Mouse (Mus musculus): Measurements from ENCODE around the gene Kdm4b. TPM values are rescaled to one million over a fixed set of nuclear protein-coding genes. Genes with fewer than 3 reads are reported as not detected.

Gene Kdm4b
- polyA plus RNA-seq, 1 experiment: 86.5 TPM

DNA sequence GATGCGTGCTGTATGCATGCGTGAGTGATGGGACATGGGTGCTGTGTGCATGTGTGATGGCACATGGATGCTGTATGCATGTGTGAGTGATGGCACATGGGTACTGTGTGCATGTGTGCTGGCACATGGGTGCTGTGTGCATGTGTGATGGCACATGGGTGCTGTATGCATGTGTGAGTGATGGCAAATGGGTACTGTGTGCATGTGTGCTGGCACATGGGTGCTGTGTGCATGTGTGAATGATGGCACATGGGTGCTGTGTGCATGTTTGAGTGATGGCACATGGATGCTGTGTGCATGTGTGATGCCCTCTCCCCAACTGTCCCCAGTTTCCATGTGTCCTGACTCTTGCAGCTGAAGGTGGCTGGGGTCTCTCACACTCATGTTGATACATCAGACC, 94.2 kb downstream of the Kdm4b start:
- no peak for DNase-seq (ENCODE audit: low read depth)
- TF ChIP-seq CTCF (IDR thresholded peaks at IDR 0.05; ENCODE audit: borderline replicate concordance, extremely low read depth, insufficient read depth, insufficient read length) (no peak), POLR2A (IDR thresholded peaks at IDR 0.05; ENCODE audit: borderline replicate concordance, extremely low read depth, insufficient read depth, insufficient read length, poor library complexity, severe bottlenecking) (no peak)

DNA sequence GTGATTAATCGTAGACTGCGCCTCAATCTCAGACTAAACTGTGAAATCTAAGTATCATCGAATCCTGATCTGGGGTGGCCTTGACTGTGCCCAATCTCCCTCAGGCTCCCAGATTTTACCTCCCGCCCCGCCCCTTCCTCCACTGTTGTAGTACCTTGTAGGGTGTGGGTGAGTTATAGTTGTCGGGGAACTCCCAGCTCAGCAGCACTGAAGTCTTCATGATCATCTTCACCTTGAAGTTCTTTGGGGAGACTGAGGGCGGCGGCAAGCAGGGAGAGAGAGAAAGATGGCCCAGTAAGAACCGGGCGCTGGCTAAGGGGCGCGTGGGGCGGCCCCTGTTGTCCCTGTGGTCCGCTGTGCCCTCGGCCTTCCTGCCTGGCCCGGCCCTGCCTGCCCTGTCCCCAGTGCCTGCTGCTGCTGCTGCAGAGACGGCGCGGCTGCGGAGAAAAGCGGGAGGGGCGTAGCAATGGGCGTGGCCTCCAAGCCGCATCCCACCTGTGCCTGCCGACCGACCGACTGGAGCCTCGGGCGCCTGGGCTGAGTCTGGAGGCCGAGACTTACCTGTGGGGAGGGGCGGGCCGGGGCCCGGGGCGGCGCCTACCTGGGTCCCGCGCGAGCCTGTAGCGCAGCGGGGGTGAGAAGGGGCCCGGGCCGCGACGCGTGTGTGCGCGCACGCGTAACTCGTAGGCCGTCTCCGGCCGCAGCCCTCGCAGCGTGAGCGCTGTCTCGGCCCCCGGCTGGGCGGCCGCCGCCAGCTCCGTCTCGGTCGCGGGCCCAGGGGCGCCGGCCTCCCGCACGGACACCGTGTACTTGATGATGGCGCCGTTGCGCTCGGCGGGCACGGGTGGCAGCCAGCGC, 99.1 kb downstream of the Kdm4b start:
- DNase-seq (ENCODE audit: low read depth): peak; percentile 62
- TF ChIP-seq CTCF (IDR thresholded peaks at IDR 0.05; ENCODE audit: borderline replicate concordance, extremely low read depth, insufficient read depth, insufficient read length): no peak
- TF ChIP-seq POLR2A (IDR thresholded peaks at IDR 0.05; ENCODE audit: borderline replicate concordance, extremely low read depth, insufficient read depth, insufficient read length, poor library complexity, severe bottlenecking): no peak

DNA sequence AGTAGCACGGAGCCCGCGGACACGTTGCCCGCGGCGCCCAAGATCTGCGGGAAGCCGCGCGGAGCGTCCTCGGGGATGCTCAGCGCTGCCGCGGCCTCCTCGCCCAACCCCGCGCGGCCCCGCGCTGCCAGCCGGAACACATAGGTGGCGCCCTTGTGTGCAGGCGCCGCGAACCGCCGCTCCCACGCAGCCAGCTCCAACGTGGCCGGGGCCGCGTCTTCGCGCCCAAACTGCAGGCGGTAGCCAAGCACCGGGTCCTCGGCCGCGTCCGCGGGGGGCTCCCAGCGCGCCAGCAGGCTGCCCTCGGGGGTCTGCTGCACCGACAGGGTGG, 99.7 kb downstream of the Kdm4b start:
- TF ChIP-seq POLR2A (IDR thresholded peaks at IDR 0.05; ENCODE audit: borderline replicate concordance, extremely low read depth, insufficient read depth, insufficient read length, poor library complexity, severe bottlenecking): no peak
- TF ChIP-seq CTCF (IDR thresholded peaks at IDR 0.05; ENCODE audit: borderline replicate concordance, extremely low read depth, insufficient read depth, insufficient read length): peak; percentile 66
- peak; percentile 81 for DNase-seq (ENCODE audit: low read depth)

DNA sequence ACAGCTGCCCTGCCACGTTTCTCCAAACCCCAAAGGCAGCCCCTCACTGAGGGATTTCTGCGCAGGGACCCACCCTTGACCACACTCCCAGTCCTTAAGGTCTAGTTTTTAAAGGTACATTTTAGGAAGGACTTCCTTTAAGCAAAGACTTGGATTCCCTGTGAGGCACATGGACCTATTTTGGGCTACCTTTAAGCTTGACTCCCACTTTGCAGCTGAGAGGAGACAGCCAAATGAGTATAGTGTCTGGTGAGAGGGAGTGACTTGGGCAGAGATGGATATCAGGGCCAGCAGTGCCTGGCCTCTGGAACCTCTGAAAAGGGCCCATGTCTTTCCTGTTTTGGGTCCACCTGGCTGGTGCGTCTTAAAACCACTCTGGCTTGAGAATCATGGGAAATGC, 100.1 kb downstream of the Kdm4b start:
- DNase-seq (ENCODE audit: low read depth): no peak
- TF ChIP-seq CTCF (IDR thresholded peaks at IDR 0.05; ENCODE audit: borderline replicate concordance, extremely low read depth, insufficient read depth, insufficient read length) (no peak), POLR2A (IDR thresholded peaks at IDR 0.05; ENCODE audit: borderline replicate concordance, extremely low read depth, insufficient read depth, insufficient read length, poor library complexity, severe bottlenecking) (no peak)

DNA sequence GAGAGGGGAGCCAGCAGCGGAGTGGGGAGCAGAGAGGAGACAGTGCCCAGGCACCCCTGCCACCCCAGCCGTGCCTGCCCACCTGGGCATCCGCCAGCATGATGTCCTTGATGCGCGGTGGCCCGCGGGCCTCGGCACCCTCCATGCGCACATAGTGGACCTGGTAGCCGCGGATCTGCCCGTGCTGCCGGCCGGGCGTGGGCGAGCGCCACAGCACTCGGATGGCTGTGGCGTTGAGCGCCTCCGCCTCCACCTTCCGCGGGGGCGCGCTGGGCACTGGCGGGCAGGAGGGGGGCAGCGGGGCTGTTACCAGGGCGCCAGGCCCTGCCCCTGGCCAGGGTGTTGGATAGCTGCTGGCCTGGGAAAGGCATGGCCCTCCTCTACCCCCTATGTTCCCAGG, 102.0 kb downstream of the Kdm4b start:
- TF ChIP-seq CTCF (IDR thresholded peaks at IDR 0.05; ENCODE audit: borderline replicate concordance, extremely low read depth, insufficient read depth, insufficient read length) (no peak), POLR2A (IDR thresholded peaks at IDR 0.05; ENCODE audit: borderline replicate concordance, extremely low read depth, insufficient read depth, insufficient read length, poor library complexity, severe bottlenecking) (no peak)
- DNase-seq (ENCODE audit: low read depth): no peak

DNA sequence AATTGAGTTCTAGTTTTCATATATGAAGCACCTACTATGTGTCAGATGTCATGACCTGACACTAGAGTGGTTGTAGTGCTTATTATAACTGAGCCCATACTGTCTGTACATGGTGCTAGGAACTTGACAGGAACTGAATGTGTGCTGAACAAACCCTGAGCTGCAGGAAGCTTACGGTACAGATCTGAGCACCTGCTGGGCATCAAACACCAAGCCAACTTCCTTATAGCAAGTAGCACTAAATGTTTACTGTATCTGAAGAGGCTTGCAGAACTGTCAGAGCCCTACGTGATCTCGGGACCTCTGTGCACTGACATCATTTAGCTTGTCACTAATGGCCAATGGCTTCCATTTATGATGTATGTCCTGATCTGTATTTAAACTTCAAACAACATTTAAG, 105.7 kb downstream of the Kdm4b start:
- DNase-seq (ENCODE audit: low read depth): no peak
- TF ChIP-seq POLR2A (IDR thresholded peaks at IDR 0.05; ENCODE audit: borderline replicate concordance, extremely low read depth, insufficient read depth, insufficient read length, poor library complexity, severe bottlenecking): no peak
- TF ChIP-seq CTCF (IDR thresholded peaks at IDR 0.05; ENCODE audit: borderline replicate concordance, extremely low read depth, insufficient read depth, insufficient read length): no peak

DNA sequence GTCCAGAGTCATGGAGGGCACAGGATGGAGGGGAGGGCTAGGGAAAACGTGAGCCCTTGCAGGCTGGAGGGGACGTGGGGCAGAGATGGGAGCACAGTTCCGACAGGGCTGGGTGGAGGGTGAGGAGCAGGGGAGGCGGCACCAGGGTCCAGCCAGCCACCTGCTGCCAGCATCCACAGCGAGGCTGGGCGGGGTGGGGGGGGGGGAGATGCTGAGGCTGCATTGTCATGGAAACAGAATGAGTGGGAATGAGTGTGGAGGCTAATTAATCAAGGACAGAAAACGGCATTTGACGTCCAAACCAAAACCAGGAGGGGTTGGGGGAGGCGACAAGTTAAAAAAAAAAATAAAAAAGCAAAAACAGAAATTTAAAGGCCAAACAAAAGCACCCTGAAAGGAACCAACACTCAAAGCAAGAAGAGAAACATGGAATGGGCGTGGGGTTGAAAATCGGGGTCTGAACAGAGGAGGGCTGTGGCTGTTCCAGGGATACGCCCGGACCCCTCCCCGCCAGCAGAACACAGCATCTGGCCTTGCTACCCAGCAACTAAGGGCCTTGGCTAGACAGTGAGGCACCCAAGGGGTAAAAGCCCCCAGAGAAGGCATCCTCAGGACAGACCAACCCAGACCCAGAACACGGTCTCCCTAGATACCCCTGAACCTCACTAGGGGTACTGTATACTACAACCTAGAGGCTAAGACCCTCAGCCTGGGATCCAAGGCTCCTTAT, 114.0 kb downstream of the Kdm4b start:
- DNase-seq (ENCODE audit: low read depth): peak; percentile 76
- TF ChIP-seq CTCF (IDR thresholded peaks at IDR 0.05; ENCODE audit: borderline replicate concordance, extremely low read depth, insufficient read depth, insufficient read length) (no peak), POLR2A (IDR thresholded peaks at IDR 0.05; ENCODE audit: borderline replicate concordance, extremely low read depth, insufficient read depth, insufficient read length, poor library complexity, severe bottlenecking) (no peak)

DNA sequence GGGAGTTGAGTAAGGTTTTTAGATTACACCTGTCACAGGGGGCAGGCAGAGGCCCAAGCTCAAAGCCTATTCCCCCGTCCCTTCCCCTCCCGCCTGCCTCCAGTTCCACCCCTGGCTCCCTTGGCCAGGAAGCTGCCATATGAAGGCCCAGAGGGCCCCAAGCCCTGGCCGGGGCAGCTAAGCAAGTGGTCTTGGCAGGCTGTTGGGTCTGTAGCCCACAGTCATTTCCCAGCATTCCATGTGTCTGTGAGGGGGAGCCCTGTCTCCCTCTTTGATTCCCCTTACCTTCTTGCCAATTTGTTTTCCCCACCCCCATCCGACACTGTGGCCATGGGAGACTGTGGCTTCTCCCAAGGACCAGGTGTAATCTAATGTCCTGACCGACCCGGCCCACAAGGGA, 116.5 kb downstream of the Kdm4b start:
- peak; percentile 45 for DNase-seq (ENCODE audit: low read depth)
- TF ChIP-seq POLR2A (IDR thresholded peaks at IDR 0.05; ENCODE audit: borderline replicate concordance, extremely low read depth, insufficient read depth, insufficient read length, poor library complexity, severe bottlenecking) (no peak), CTCF (IDR thresholded peaks at IDR 0.05; ENCODE audit: borderline replicate concordance, extremely low read depth, insufficient read depth, insufficient read length) (no peak)

DNA sequence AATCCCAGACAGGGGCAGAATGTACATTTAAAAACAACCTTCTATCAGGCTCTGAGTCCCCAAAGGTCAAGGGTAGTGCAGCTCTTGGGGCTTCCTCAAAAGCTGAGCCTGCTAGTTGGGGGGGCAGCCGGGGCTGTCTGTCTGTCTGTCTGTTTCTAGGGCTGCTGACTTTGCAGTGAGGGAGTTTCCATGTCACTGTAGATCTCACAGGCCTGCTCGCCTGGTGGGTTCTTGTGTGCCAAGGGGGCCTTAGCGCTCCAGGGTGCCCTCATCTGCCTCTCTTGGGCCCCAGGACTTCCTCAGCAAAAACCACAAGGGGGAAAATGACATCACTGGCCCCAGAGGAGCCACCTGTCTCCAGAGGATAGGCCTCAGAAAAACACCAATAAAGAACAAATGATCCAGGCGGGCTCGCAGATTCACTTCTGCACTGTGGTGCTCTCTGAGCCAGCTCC, 117.5 kb downstream of the Kdm4b start:
- no peak for DNase-seq (ENCODE audit: low read depth)
- TF ChIP-seq CTCF (IDR thresholded peaks at IDR 0.05; ENCODE audit: borderline replicate concordance, extremely low read depth, insufficient read depth, insufficient read length) (no peak), POLR2A (IDR thresholded peaks at IDR 0.05; ENCODE audit: borderline replicate concordance, extremely low read depth, insufficient read depth, insufficient read length, poor library complexity, severe bottlenecking) (no peak)

DNA sequence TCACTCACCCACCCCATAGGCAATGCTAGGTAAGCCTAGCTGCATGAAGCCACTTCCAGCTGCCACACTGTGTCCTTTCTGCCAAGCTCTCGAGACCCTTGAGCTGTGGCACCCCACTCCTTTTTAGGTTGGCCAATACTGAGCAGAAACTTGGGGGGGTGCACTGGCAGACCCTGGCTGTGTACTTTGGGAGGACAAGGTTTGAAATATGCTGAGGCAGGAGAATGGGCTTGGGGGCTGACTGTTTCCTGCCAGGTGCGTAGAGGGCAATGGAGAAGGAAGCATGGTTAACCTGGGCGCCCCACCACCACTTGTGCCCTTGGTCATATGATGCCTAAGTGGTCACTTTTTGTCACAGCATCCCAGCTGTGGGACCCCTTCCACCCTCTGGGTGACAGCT, 118.9 kb downstream of the Kdm4b start:
- TF ChIP-seq CTCF (IDR thresholded peaks at IDR 0.05; ENCODE audit: borderline replicate concordance, extremely low read depth, insufficient read depth, insufficient read length) (no peak), POLR2A (IDR thresholded peaks at IDR 0.05; ENCODE audit: borderline replicate concordance, extremely low read depth, insufficient read depth, insufficient read length, poor library complexity, severe bottlenecking) (no peak)
- DNase-seq (ENCODE audit: low read depth): no peak

DNA sequence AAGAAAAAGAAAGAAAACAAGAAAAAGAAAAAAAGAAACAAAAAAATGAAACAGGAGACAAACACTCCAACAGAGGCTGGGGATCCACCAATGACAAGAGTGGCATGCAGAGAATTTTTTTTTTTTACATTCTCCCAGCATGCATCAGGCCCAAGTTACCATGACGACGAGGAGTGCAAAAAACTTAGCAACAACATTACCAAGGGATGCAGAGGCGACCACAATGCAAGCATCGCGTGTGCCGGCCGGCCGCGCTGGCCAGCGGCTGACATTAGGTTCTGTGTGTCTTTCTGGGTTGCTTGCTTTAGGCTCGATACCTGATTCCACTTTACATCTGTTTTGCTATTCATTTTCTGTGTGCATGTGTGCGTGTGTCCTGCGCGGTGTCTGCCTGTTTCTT, 119.5 kb downstream of the Kdm4b start:
- DNase-seq (ENCODE audit: low read depth): peak; percentile 90
- TF ChIP-seq POLR2A (IDR thresholded peaks at IDR 0.05; ENCODE audit: borderline replicate concordance, extremely low read depth, insufficient read depth, insufficient read length, poor library complexity, severe bottlenecking) (no peak), CTCF (IDR thresholded peaks at IDR 0.05; ENCODE audit: borderline replicate concordance, extremely low read depth, insufficient read depth, insufficient read length) (no peak)

Data from brain, embryonic 14.5 days (tissue).